Mouse (Mus musculus) E14TG2a.4 (cell line): ENCODE data around the gene Tst.

Source experiments
- CTCF ChIP-seq: conservative IDR thresholded peaks from 2 replicates; pipeline ENCODE4 v1.5.1; 2014; ENCODE audit warnings: low read length
- NANOG ChIP-seq: IDR thresholded peaks from 2 replicates; pipeline ENCODE4 v1.6.1; 2014; ENCODE audit warnings: borderline replicate concordance, low read length, mixed read lengths

DNA sequence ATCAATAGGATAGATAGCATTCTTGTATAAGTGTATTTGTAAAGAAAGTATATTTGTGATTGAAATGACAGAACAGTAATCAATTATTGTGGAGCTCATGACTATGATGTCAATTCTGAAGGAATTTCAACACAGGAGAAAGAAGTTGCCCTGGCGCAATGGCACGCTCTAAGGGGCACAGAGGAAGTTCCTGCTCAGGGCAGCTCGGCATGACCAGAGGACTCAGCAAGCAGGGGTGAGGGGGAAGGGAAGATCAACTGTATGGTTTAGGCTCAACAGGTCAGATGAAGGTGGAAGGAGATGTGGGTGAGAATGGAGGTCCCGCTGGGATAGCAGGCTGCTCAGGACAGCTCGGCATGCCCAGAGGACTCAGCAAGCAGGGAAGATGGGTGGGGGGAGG lies 50.2 kb downstream of the Tst start:
- TF ChIP-seq CTCF (no peak), NANOG (no peak)
